Mouse (Mus musculus) CH12.LX (cell line): Measurements from ENCODE around the gene Tyms. TPM values are rescaled to one million over a fixed set of nuclear protein-coding genes. Genes with fewer than 3 reads are reported as not detected.

Experiments
- DNase-seq: peaks from one replicate; pipeline ENCODE4 v3.0.0-alpha.2; 2013; ENCODE audit errors: extremely low read depth
- H3K27ac ChIP-seq: 2 replicates; pipeline ENCODE4 v1.5.1; 2012; ENCODE audit warnings: low read depth, mild to moderate bottlenecking, control low read depth, moderate library complexity; ENCODE audit not compliant: insufficient read depth
- H3K27me3 ChIP-seq: replicated peaks from 2 replicates; pipeline ENCODE3; 2012; ENCODE audit warnings: inconsistent platforms
- H3K36me3 ChIP-seq, 2 experiments: replicated peaks in 1 of 2; 2 replicates each; pipeline versions ENCODE3 to v1.6.1; 2012; ENCODE audit warnings: inconsistent platforms in 1 of 2, low read length in 1 of 2, mild to moderate bottlenecking in 1 of 2, mixed read lengths in 1 of 2, moderate library complexity in 1 of 2; ENCODE audit not compliant: control insufficient read depth in 1 of 2, insufficient read depth in 1 of 2
- H3K4me1 ChIP-seq, 2 experiments: 2 replicates each; pipeline ENCODE4 v1.6.1; 2012; ENCODE audit warnings: inconsistent platforms in 1 of 2, moderate library complexity in 1 of 2; ENCODE audit not compliant: insufficient read depth in 2 of 2, control insufficient read depth in 1 of 2
- H3K4me2 ChIP-seq: 2 replicates; pipeline ENCODE4 v1.6.1; 2012; ENCODE audit warnings: low read depth, mild to moderate bottlenecking, control low read depth; ENCODE audit not compliant: poor library complexity, insufficient read depth, severe bottlenecking
- H3K4me3 ChIP-seq, 3 experiments: fragments of 150-350 bp in 1 of 3; sonication (generic) in 1 of 3; replicated peaks in 1 of 3; 2 replicates each; pipeline versions ENCODE3 to v1.5.1; 2011 to 2012; ENCODE audit warnings: low read depth in 2 of 3, low read length in 2 of 3, mild to moderate bottlenecking in 2 of 3, moderate library complexity in 2 of 3, control low read depth in 1 of 3, improper control_type of control experiment in 1 of 3, inconsistent platforms in 1 of 3, mixed read lengths in 1 of 3; ENCODE audit not compliant: poor library complexity in 1 of 3
- H3K79me2 ChIP-seq: replicated peaks from 2 replicates; pipeline ENCODE4 v1.6.1; 2012; ENCODE audit warnings: mild to moderate bottlenecking, moderate library complexity; ENCODE audit not compliant: control insufficient read depth, poor library complexity, insufficient read depth, severe bottlenecking; ENCODE audit errors: extremely low read depth
- H3K9ac ChIP-seq: 2 replicates; pipeline ENCODE4 v1.6.1; 2012; ENCODE audit warnings: low read depth, mild to moderate bottlenecking, control low read depth, moderate library complexity; ENCODE audit not compliant: insufficient read depth
- H3K9me3 ChIP-seq: replicated peaks from 2 replicates; pipeline ENCODE3; 2012; ENCODE audit warnings: low read length, inconsistent platforms, mixed read lengths
- CHD1 ChIP-seq: IDR thresholded peaks from 2 replicates; pipeline ENCODE4 v1.6.1; 2012; ENCODE audit warnings: low read depth, low read length, improper control_type of control experiment, inconsistent platforms
- CTCF ChIP-seq, 2 experiments: IDR thresholded peaks in 1 of 2; conservative IDR thresholded peaks in 1 of 2; 2 replicates each; pipeline ENCODE4 v1.5.1; 2011 to 2012; ENCODE audit warnings: low read depth in 2 of 2, low read length in 2 of 2, improper control_type of control experiment in 1 of 2, inconsistent platforms in 1 of 2, mild to moderate bottlenecking in 1 of 2, moderate library complexity in 1 of 2
- HCFC1 ChIP-seq: IDR thresholded peaks from 2 replicates; pipeline ENCODE4 v1.6.1; 2012; ENCODE audit warnings: low read depth, mild to moderate bottlenecking, inconsistent platforms, low read length, improper control_type of control experiment
- IRF4 ChIP-seq: IDR thresholded peaks from 2 replicates; pipeline ENCODE4 v1.6.1; 2014; ENCODE audit warnings: low read depth, mild to moderate bottlenecking, inconsistent platforms, low read length, improper control_type of control experiment
- MAZ ChIP-seq: IDR thresholded peaks from 2 replicates; pipeline ENCODE4 v1.6.1; 2012; ENCODE audit warnings: low read depth, mild to moderate bottlenecking, inconsistent platforms, low read length, improper control_type of control experiment, moderate library complexity
- NELFE ChIP-seq: IDR thresholded peaks from 2 replicates; pipeline ENCODE4 v1.6.1; 2011; ENCODE audit warnings: low read depth, low read length, improper control_type of control experiment
- NRF1 ChIP-seq: IDR thresholded peaks from 2 replicates; pipeline ENCODE4 v1.6.1; 2014; ENCODE audit warnings: low read depth, mild to moderate bottlenecking, inconsistent platforms, low read length, improper control_type of control experiment, moderate library complexity
- PAX5 ChIP-seq: IDR thresholded peaks from 2 replicates; pipeline ENCODE4 v1.6.1; 2012; ENCODE audit warnings: low read length, inconsistent platforms, mixed read lengths
- RCOR1 ChIP-seq: conservative IDR thresholded peaks from 2 replicates; pipeline ENCODE4 v1.6.1; 2012; ENCODE audit warnings: low read depth, mild to moderate bottlenecking, inconsistent platforms, low read length, improper control_type of control experiment
- SMC3 ChIP-seq: IDR thresholded peaks from 2 replicates; pipeline ENCODE4 v1.6.1; 2011; ENCODE audit warnings: low read depth, low read length, improper control_type of control experiment
- TBP ChIP-seq: conservative IDR thresholded peaks from 2 replicates; pipeline ENCODE4 v1.6.1; 2011; ENCODE audit warnings: low read depth, low read length, improper control_type of control experiment
- TCF12 ChIP-seq: IDR thresholded peaks from 2 replicates; pipeline ENCODE4 v1.6.1; 2014; ENCODE audit warnings: low read depth, mild to moderate bottlenecking, inconsistent platforms, low read length, improper control_type of control experiment
- USF1 ChIP-seq: IDR thresholded peaks from 2 replicates; pipeline ENCODE4 v1.6.1; 2014; ENCODE audit warnings: low read depth, mild to moderate bottlenecking, inconsistent platforms, low read length, improper control_type of control experiment
- USF2 ChIP-seq: conservative IDR thresholded peaks from 2 replicates; pipeline ENCODE4 v1.6.1; 2011; ENCODE audit warnings: low read depth, low read length, improper control_type of control experiment
- ZC3H11A ChIP-seq: IDR thresholded peaks from 2 replicates; pipeline ENCODE4 v1.6.1; 2012; ENCODE audit warnings: low read depth, mild to moderate bottlenecking, inconsistent platforms, low read length, improper control_type of control experiment
- ZKSCAN1 ChIP-seq: IDR thresholded peaks from 2 replicates; pipeline ENCODE4 v1.6.1; 2012; ENCODE audit warnings: low read depth, inconsistent platforms, low read length, improper control_type of control experiment, borderline replicate concordance
- dilution Hi-C: fragments of 300-500 bp; cut with MboI; formaldehyde crosslinking; loops from 2 replicates; pipeline ENCODE4 v1.14.3; 2020; ENCODE audit warnings: low sequenced_read_pairs; ENCODE audit not compliant: extremely low pct_unique_long_range_greater_than_20kb, extremely low pct_ligation_motif_present
- in situ Hi-C: fragments of 300-500 bp; cut with MboI; formaldehyde crosslinking; loops from 3 replicates; pipeline ENCODE4 v1.14.3; 2019; ENCODE audit warnings: low sequenced_read_pairs, low pct_ligation_motif_present, low pct_unique_long_range_greater_than_20kb, mixed read lengths
- polyA plus RNA-seq: library from polyadenylated mRNA; unstranded; fragments of >175 nt; gene quantifications from 2 replicates; pipeline ENCODE4 v1.2.1, GENCODE M21; 2012; ENCODE audit warnings: low read depth; ENCODE audit not compliant: insufficient read length
- total RNA-seq, 2 experiments: library from RNA; depleted of rRNA; stranded (reverse); fragments of 300-350 nt in 1 of 2; fragments of >200 nt in 1 of 2; gene quantifications; 2 replicates each; pipeline ENCODE4 v1.2.3; 2012 to 2014

Gene Tyms
- total and polyA plus RNA-seq, 3 experiments, result 153 to 260 (median 193) TPM

DNA sequence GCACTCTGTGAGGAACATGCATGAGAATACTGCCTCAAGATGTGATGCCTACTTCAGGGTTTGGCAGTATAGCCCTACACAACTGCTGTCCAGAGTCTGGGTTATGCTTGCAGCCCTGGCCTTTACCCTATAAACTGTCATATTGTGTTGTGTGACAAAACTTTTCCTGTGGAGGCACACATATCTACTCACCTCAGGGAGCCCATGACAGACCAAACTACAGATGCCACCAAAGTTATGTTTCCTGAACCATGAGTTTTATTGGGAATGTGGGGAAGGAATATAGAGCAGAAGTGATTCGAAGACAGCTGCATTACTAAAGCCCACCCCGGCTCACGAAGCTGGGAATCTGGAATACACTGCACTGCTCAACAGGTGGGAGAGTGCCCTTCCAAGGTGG, 29.9 kb upstream of the Tyms start:
- H3K4me1 ChIP-seq, result peaks cover 2 to 4% of the 10 kb centered on the region in 2 experiments; a peak in 2 of 4 replicates

DNA sequence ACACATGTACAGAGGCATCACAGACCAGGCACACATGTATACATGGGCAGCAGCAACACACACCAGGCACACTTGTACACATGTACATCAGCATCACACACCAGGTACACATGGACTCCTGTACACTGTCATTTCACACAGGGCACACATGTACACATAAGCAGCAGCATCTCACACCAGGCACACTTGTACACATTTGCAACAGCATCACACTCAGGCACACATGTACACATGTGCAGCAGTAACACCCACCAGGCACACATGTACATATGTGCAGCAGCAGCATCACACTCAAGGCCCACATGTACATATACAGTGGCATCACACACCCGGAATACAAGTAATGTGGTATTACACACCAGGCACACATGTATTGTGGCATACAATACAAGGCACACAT, 24.8 kb upstream of the Tyms start:
- dilution Hi-C loops, result no loop called here
- TF ChIP-seq IRF4, result no peak
- TF ChIP-seq NELFE, result no peak
- TF ChIP-seq MAZ, result no peak
- TF ChIP-seq NRF1, result no peak
- TF ChIP-seq CTCF (conservative IDR thresholded peaks at IDR 0.05 in 1 of 2, IDR thresholded peaks at IDR 0.05 in 1 of 2; ENCODE audit: low read depth in 2 of 2, low read length in 2 of 2), result no peak
- no peak for TF ChIP-seq ZKSCAN1
- TF ChIP-seq USF2, result no peak
- no peak for TF ChIP-seq SMC3
- no peak for TF ChIP-seq PAX5
- TF ChIP-seq CHD1, result no peak
- H3K4me1 ChIP-seq, result peaks cover 3 to 7% of the 10 kb centered on the region in 2 experiments; a peak in 2 of 4 replicates
- H3K27me3 ChIP-seq, result no peaks in the 10 kb centered on the region
- peaks cover 5 to 26% of the 10 kb centered on the region in 2 experiments for H3K36me3 ChIP-seq
- no peak overlapping the region for H3K4me3 ChIP-seq
- H3K79me2 ChIP-seq, result no peaks in the 10 kb centered on the region
- H3K9me3 ChIP-seq, result peaks cover 33% of the 10 kb centered on the region
- H3K27ac ChIP-seq, result no peak overlapping the region
- H3K4me2 ChIP-seq, result no peak overlapping the region
- in situ Hi-C loops, result loop anchor here (25.0 kb wide), 2 partner anchors 286 to 686 kb away; no protein-coding TSS in a partner anchor
- no peak for DNase-seq
- H3K9ac ChIP-seq, result no peak overlapping the region

More for the DNA sequence above, 29.9 kb upstream of the Tyms start:
- dilution Hi-C loops, result no loop called here
- Histone ChIP-seq H3K79me2 (no peaks in the 10 kb centered on the region), H3K36me3 (peaks cover 0 to 8% of the 10 kb centered on the region in 2 experiments), H3K27me3 (peaks cover 4% of the 10 kb centered on the region), H3K9ac (no peak overlapping the region), H3K27ac (no peak overlapping the region), H3K9me3 (peaks cover 29% of the 10 kb centered on the region), H3K4me3 (no peak overlapping the region), H3K4me2 (no peak overlapping the region)
- TF ChIP-seq ZC3H11A, result no peak
- no peak for TF ChIP-seq RCOR1
- TF ChIP-seq HCFC1, result no peak
- no peak for TF ChIP-seq TCF12
- TF ChIP-seq USF1, result no peak
- TF ChIP-seq TBP, result no peak
- DNase-seq, result no peak
- in situ Hi-C loops, result no loop called here
